Comparison of ENCODE assay signal across 8 mouse cellular contexts in genomic region chr7:3706343-3706934, GRCm38 (mm10). TPM values are rescaled to one million over a fixed set of nuclear protein-coding genes. Genes with fewer than 3 reads are reported as not detected.
A peak's percentile ranks its signal among the peaks of the same experiment; 100 is the strongest.
DNase-seq lines count a peak whose midpoint lies in the region; ATAC-seq lines count a peak whose summit lies in the region.

No protein-coding gene starts in this region.

- H3K27me3 ChIP-seq in lung, embryonic 15.5 days = no peaks in the 10 kb centered on the region
- no peaks in the 10 kb centered on the region for H3K27me3 ChIP-seq in forebrain, embryonic 16.5 days (replicated peaks; ENCODE audit: control insufficient read depth, insufficient read depth, low read length)
- H3K27me3 ChIP-seq in liver, embryonic 13.5 days = no peaks in the 10 kb centered on the region
- H3K27me3 ChIP-seq in stomach, embryonic 15.5 days (replicated peaks) = no peaks in the 10 kb centered on the region

- H3K4me2 ChIP-seq in lung, embryonic 15.5 days = peak overlapping the region; percentile 82
- peak overlapping the region; percentile 60 for H3K4me2 ChIP-seq in forebrain, embryonic 16.5 days (ENCODE audit: low read length)
- peak overlapping the region; percentile 82 for H3K4me2 ChIP-seq in liver, embryonic 13.5 days
- H3K4me2 ChIP-seq in stomach, embryonic 15.5 days = peak overlapping the region; percentile 69

- H3K4me1 ChIP-seq in lung, embryonic 15.5 days = peaks cover 24% of the 10 kb centered on the region
- peaks cover 19% of the 10 kb centered on the region for H3K4me1 ChIP-seq in forebrain, embryonic 16.5 days (replicated peaks; ENCODE audit: control insufficient read depth, insufficient read depth, low read length)
- peaks cover 26% of the 10 kb centered on the region for H3K4me1 ChIP-seq in liver, embryonic 13.5 days (replicated peaks)
- H3K4me1 ChIP-seq in stomach, embryonic 15.5 days = peaks cover 12% of the 10 kb centered on the region

- 43% methylated on average over 11 of the region's 11 CpGs for WGBS in lung, embryonic 15.5 days
- WGBS in forebrain, embryonic 16.5 days = 43% methylated on average over 11 of the region's 11 CpGs
- 29% methylated on average over 11 of the region's 11 CpGs for WGBS in liver, embryonic 13.5 days (ENCODE audit: insufficient replicate concordance)
- 47% methylated on average over 11 of the region's 11 CpGs for WGBS in stomach, embryonic 15.5 days

- no peak overlapping the region; the same call in 1 of the 2 replicates for H3K9ac ChIP-seq in lung, embryonic 15.5 days
- H3K9ac ChIP-seq in forebrain, embryonic 16.5 days (replicated peaks; ENCODE audit: low read depth, low read length) = no peak overlapping the region
- H3K9ac ChIP-seq in liver, embryonic 13.5 days = peak overlapping the region; percentile 89
- H3K9ac ChIP-seq in stomach, embryonic 15.5 days = 0 out of 2 replicates have a peak overlapping the region, but pooled peaks have one; percentile 80

- H3K9me3 ChIP-seq in lung, embryonic 15.5 days = no peaks in the 10 kb centered on the region
- no peaks in the 10 kb centered on the region for H3K9me3 ChIP-seq in forebrain, embryonic 16.5 days (ENCODE audit: control insufficient read depth, low read length)
- no peaks in the 10 kb centered on the region for H3K9me3 ChIP-seq in liver, embryonic 13.5 days (replicated peaks)
- H3K9me3 ChIP-seq in stomach, embryonic 15.5 days = no peaks in the 10 kb centered on the region

- H3K36me3 ChIP-seq in lung, embryonic 15.5 days = peaks cover 26% of the 10 kb centered on the region
- peaks cover 6% of the 10 kb centered on the region; the same call in 1 of the 2 replicates for H3K36me3 ChIP-seq in forebrain, embryonic 16.5 days (ENCODE audit: control insufficient read depth, insufficient read depth)
- peaks cover 38% of the 10 kb centered on the region for H3K36me3 ChIP-seq in liver, embryonic 13.5 days
- H3K36me3 ChIP-seq in stomach, embryonic 15.5 days = peaks cover 8% of the 10 kb centered on the region

- no peak for DNase-seq in lung, postnatal 14 days
- DNase-seq in liver, embryonic 13.5 days = no peak
- no peak for DNase-seq in thymus, postnatal 14 days
- DNase-seq in thymus, postnatal 25 days = no peak
- DNase-seq in c-Kit-positive CD71-positive TER-119-positive erythroid progenitor cells, embryonic 14.5 days (ENCODE audit: low spot score) = no peak

- ATAC-seq in lung, embryonic 15.5 days (ENCODE audit: borderline replicate concordance, extremely low read depth, low FRiP score, low TSS enrichment) = no peak
- no peak for ATAC-seq in forebrain, embryonic 16.5 days
- ATAC-seq in liver, embryonic 13.5 days (ENCODE audit: low read depth) = no peak
- no peak for ATAC-seq in stomach, embryonic 15.5 days (ENCODE audit: insufficient read depth, low FRiP score, low read depth)

- no peak overlapping the region for H3K27ac ChIP-seq in lung, embryonic 15.5 days
- H3K27ac ChIP-seq in forebrain, embryonic 16.5 days (ENCODE audit: low read length) = no peak overlapping the region
- peak overlapping the region; percentile 89 for H3K27ac ChIP-seq in liver, embryonic 13.5 days
- H3K27ac ChIP-seq in stomach, embryonic 15.5 days = peak overlapping the region; percentile 65; the same call in 1 of the 2 replicates

- peak overlapping the region; percentile 69 for H3K4me3 ChIP-seq in lung, embryonic 15.5 days
- H3K4me3 ChIP-seq in forebrain, embryonic 16.5 days (replicated peaks; ENCODE audit: low read length) = peak overlapping the region; percentile 58
- H3K4me3 ChIP-seq in liver, embryonic 13.5 days (replicated peaks) = peak overlapping the region; percentile 84
- H3K4me3 ChIP-seq in stomach, embryonic 15.5 days (replicated peaks) = peak overlapping the region; percentile 75

RNA-seq across cellular contexts. Expression of gene Rps9, which starts 2.6 kb away (rescaled TPM):
- polyA plus RNA-seq in lung, embryonic 15.5 days (2015; fragmentation: Nextera tagmentation; extraction: Ambion mirVana) = 1,380 and 1,502 TPM in 2 replicates
- 852 and 923 TPM in 2 replicates for polyA plus RNA-seq in forebrain, embryonic 16.5 days (2015; fragmentation: Nextera tagmentation; extraction: Ambion mirVana)
- 1,306 and 1,329 TPM in 2 replicates for polyA plus RNA-seq in liver, embryonic 13.5 days (2015; fragmentation: Nextera tagmentation; extraction: Ambion mirVana)
- 1,416 and 1,486 TPM in 2 replicates for polyA plus RNA-seq in stomach, embryonic 15.5 days (2015; fragmentation: Nextera tagmentation; extraction: Ambion mirVana)

RNA-seq across cellular contexts. Expression of gene Mboat7, which starts 13.1 kb away (rescaled TPM):
- polyA plus RNA-seq in lung, embryonic 15.5 days (2015; fragmentation: Nextera tagmentation; extraction: Ambion mirVana) = 49.8 and 51.4 TPM in 2 replicates
- polyA plus RNA-seq in forebrain, embryonic 16.5 days (2015; fragmentation: Nextera tagmentation; extraction: Ambion mirVana) = 60.6 and 86.3 TPM in 2 replicates
- 19.8 and 20.0 TPM in 2 replicates for polyA plus RNA-seq in liver, embryonic 13.5 days (2015; fragmentation: Nextera tagmentation; extraction: Ambion mirVana)
- polyA plus RNA-seq in stomach, embryonic 15.5 days (2015; fragmentation: Nextera tagmentation; extraction: Ambion mirVana) = 51.2 and 53.2 TPM in 2 replicates

RNA-seq across cellular contexts. Expression of gene Pirb, which starts 13.8 kb away (rescaled TPM):
- polyA plus RNA-seq in lung, embryonic 15.5 days (2015; fragmentation: Nextera tagmentation; extraction: Ambion mirVana) = 0.72 and 1.4 TPM in 2 replicates
- polyA plus RNA-seq in forebrain, embryonic 16.5 days (2015; fragmentation: Nextera tagmentation; extraction: Ambion mirVana) = 0.14 and 0.37 TPM in 2 replicates
- polyA plus RNA-seq in liver, embryonic 13.5 days (2015; fragmentation: Nextera tagmentation; extraction: Ambion mirVana) = 0.84 and 1.3 TPM in 2 replicates
- 2.4 and 2.9 TPM in 2 replicates for polyA plus RNA-seq in stomach, embryonic 15.5 days (2015; fragmentation: Nextera tagmentation; extraction: Ambion mirVana)

RNA-seq across cellular contexts. Expression of gene Tsen34, which starts 13.8 kb away (rescaled TPM):
- 296 and 312 TPM in 2 replicates for polyA plus RNA-seq in lung, embryonic 15.5 days (2015; fragmentation: Nextera tagmentation; extraction: Ambion mirVana)
- 240 and 241 TPM in 2 replicates for polyA plus RNA-seq in forebrain, embryonic 16.5 days (2015; fragmentation: Nextera tagmentation; extraction: Ambion mirVana)
- 41.7 and 43.6 TPM in 2 replicates for polyA plus RNA-seq in liver, embryonic 13.5 days (2015; fragmentation: Nextera tagmentation; extraction: Ambion mirVana)
- polyA plus RNA-seq in stomach, embryonic 15.5 days (2015; fragmentation: Nextera tagmentation; extraction: Ambion mirVana) = 248 and 261 TPM in 2 replicates

RNA-seq across cellular contexts. Expression of gene Tmc4, which starts 29.1 kb away (rescaled TPM):
- polyA plus RNA-seq in lung, embryonic 15.5 days (2015; fragmentation: Nextera tagmentation; extraction: Ambion mirVana) = 21.7 and 25.5 TPM in 2 replicates
- 2.5 and 3.3 TPM in 2 replicates for polyA plus RNA-seq in forebrain, embryonic 16.5 days (2015; fragmentation: Nextera tagmentation; extraction: Ambion mirVana)
- polyA plus RNA-seq in liver, embryonic 13.5 days (2015; fragmentation: Nextera tagmentation; extraction: Ambion mirVana) = 7.3 and 7.8 TPM in 2 replicates
- 70.9 and 72.8 TPM in 2 replicates for polyA plus RNA-seq in stomach, embryonic 15.5 days (2015; fragmentation: Nextera tagmentation; extraction: Ambion mirVana)

Comparison
In these comparisons a context has a peak if more than half of its experiments do, and no peak if none do; other contexts are left out.
1. H3K27ac ChIP-seq: peak in liver, embryonic 13.5 days (single experiment) and stomach, embryonic 15.5 days (single experiment); none in lung, embryonic 15.5 days (single experiment) and forebrain, embryonic 16.5 days (single experiment).
2. H3K9ac ChIP-seq: peak in liver, embryonic 13.5 days (single experiment) and stomach, embryonic 15.5 days (single experiment); none in lung, embryonic 15.5 days (single experiment) and forebrain, embryonic 16.5 days (single experiment).
3. Peak in every context shown above with its lines, with median percentiles within 50 percentile points of each other: H3K4me2 ChIP-seq and H3K4me3 ChIP-seq.